ENCODE assay signal across 12 mouse cellular contexts in genomic region chr6:137472129-137472528, GRCm38 (mm10).
DNase-seq lines count a peak whose midpoint lies in the region; ATAC-seq lines count a peak whose summit lies in the region.
"Had no signal": no experiment of that assay in that cellular context is flagged by ENCODE, and none has a peak within 500 bp of the region (broad histone marks: within the 10 kb centered on the region; RNA-seq: fewer than 3 reads in every experiment).

No protein-coding gene starts in this region.

- no peak overlapping the region for H3K4me2 ChIP-seq in heart, embryonic 16.5 days (ENCODE audit: low read depth, low read length)
- no peak overlapping the region for H3K4me2 ChIP-seq in forebrain, embryonic 12.5 days
- no peak overlapping the region for H3K4me2 ChIP-seq in hindbrain, embryonic 15.5 days
- no peak overlapping the region for H3K4me2 ChIP-seq in neural tube, embryonic 14.5 days (ENCODE audit: low read depth, low read length)

- no peaks in the 10 kb centered on the region for H3K27me3 ChIP-seq in heart, embryonic 16.5 days (ENCODE audit: control insufficient read depth, insufficient read depth, low read length)
- peaks cover 55% of the 10 kb centered on the region for H3K27me3 ChIP-seq in forebrain, embryonic 12.5 days
- H3K27me3 ChIP-seq in hindbrain, embryonic 15.5 days = no peaks in the 10 kb centered on the region
- H3K27me3 ChIP-seq in neural tube, embryonic 14.5 days (ENCODE audit: control insufficient read depth, insufficient read depth, low read length) = no peaks in the 10 kb centered on the region
- H3K27me3 ChIP-seq: Patski had no signal

- 0 out of 2 replicates have a peak, but pooled peaks cover 2% of the 10 kb centered on the region for H3K36me3 ChIP-seq in heart, embryonic 16.5 days (ENCODE audit: control insufficient read depth, insufficient read depth)
- no peaks in the 10 kb centered on the region for H3K36me3 ChIP-seq in forebrain, embryonic 12.5 days (replicated peaks)
- H3K36me3 ChIP-seq in hindbrain, embryonic 15.5 days = peaks cover 3% of the 10 kb centered on the region
- H3K36me3 ChIP-seq in neural tube, embryonic 14.5 days (ENCODE audit: control insufficient read depth, insufficient read depth, low read length) = no peaks in the 10 kb centered on the region

- H3K9me3 ChIP-seq in heart, embryonic 16.5 days (replicated peaks; ENCODE audit: control insufficient read depth, low read length) = peaks cover 7% of the 10 kb centered on the region
- H3K9me3 ChIP-seq in forebrain, embryonic 12.5 days = peaks cover 10% of the 10 kb centered on the region; the same call in 1 of the 2 replicates
- no peaks in the 10 kb centered on the region for H3K9me3 ChIP-seq in hindbrain, embryonic 15.5 days
- no peaks in the 10 kb centered on the region for H3K9me3 ChIP-seq in neural tube, embryonic 14.5 days (ENCODE audit: control insufficient read depth, low read length)

- WGBS in heart, embryonic 16.5 days = 90% methylated on average over 9 of the region's 9 CpGs
- 52% methylated on average over 9 of the region's 9 CpGs for WGBS in forebrain, embryonic 12.5 days
- 42% methylated on average over 9 of the region's 9 CpGs for WGBS in hindbrain, embryonic 15.5 days
- WGBS in neural tube, embryonic 14.5 days = 34% methylated on average over 9 of the region's 9 CpGs

- no peak overlapping the region for H3K9ac ChIP-seq in heart, embryonic 16.5 days (ENCODE audit: low read length)
- no peak overlapping the region for H3K9ac ChIP-seq in forebrain, embryonic 12.5 days
- no peak overlapping the region for H3K9ac ChIP-seq in hindbrain, embryonic 15.5 days
- H3K9ac ChIP-seq in neural tube, embryonic 14.5 days (replicated peaks; ENCODE audit: low read depth, low read length) = no peak overlapping the region

- no peak for ATAC-seq in heart, embryonic 16.5 days (replicated peaks; ENCODE audit: extremely low read depth, insufficient read depth, low FRiP score)
- peak; percentile 31; the same call in 1 of the 2 replicates for ATAC-seq in forebrain, embryonic 12.5 days (ENCODE audit: low FRiP score)
- ATAC-seq in hindbrain, embryonic 15.5 days (ENCODE audit: low FRiP score, low read depth) = peak; percentile 60; the same call in 1 of the 2 replicates
- peak; percentile 62 for ATAC-seq in neural tube, embryonic 14.5 days (ENCODE audit: low read depth)
- no peak for ATAC-seq in inflammation-experienced regulatory T-cells, adult 6 months
- ATAC-seq: CD4-positive, CD25-positive, alpha-beta regulatory T cell, adult 4 months; lung, postnatal 0 days had no signal

- H3K4me3 ChIP-seq in heart, embryonic 16.5 days (ENCODE audit: low read length) = no peak overlapping the region
- H3K4me3 ChIP-seq in forebrain, embryonic 12.5 days (replicated peaks) = no peak overlapping the region
- no peak overlapping the region for H3K4me3 ChIP-seq in hindbrain, embryonic 15.5 days
- H3K4me3 ChIP-seq in neural tube, embryonic 14.5 days (ENCODE audit: low read depth, low read length) = no peak overlapping the region

- peak overlapping the region; percentile 95; the same call in 1 of the 2 replicates for H3K27ac ChIP-seq in heart, embryonic 16.5 days (ENCODE audit: low read length)
- H3K27ac ChIP-seq in forebrain, embryonic 12.5 days = 0 out of 2 replicates have a peak overlapping the region, but pooled peaks have one; percentile 11
- H3K27ac ChIP-seq in hindbrain, embryonic 15.5 days (replicated peaks) = peak overlapping the region; percentile 62
- no peak overlapping the region for H3K27ac ChIP-seq in neural tube, embryonic 14.5 days (ENCODE audit: low read depth, low read length)

- DNase-seq in heart, adult 18-20 months = no peak
- DNase-seq in kidney, adult 11 months = no peak
- DNase-seq: kidney, postnatal 25 days; right cerebral cortex, postnatal 14 days had no signal

- H3K4me1 ChIP-seq in heart, embryonic 16.5 days (ENCODE audit: control insufficient read depth, insufficient read depth, low read length) = peaks cover 13% of the 10 kb centered on the region
- peaks cover 22% of the 10 kb centered on the region for H3K4me1 ChIP-seq in forebrain, embryonic 12.5 days
- H3K4me1 ChIP-seq in hindbrain, embryonic 15.5 days (replicated peaks) = peaks cover 12% of the 10 kb centered on the region; the same call in 1 of the 2 replicates
- peaks cover 12% of the 10 kb centered on the region; the same call in 1 of the 2 replicates for H3K4me1 ChIP-seq in neural tube, embryonic 14.5 days (ENCODE audit: control insufficient read depth, insufficient read depth, low read length)

Comparison
In these comparisons a context has a peak if more than half of its experiments do, and no peak if none do; other contexts are left out.
1. ATAC-seq: peak in forebrain, embryonic 12.5 days (single experiment), hindbrain, embryonic 15.5 days (single experiment) and neural tube, embryonic 14.5 days (single experiment); none in heart, embryonic 16.5 days (single experiment) and inflammation-experienced regulatory T-cells, adult 6 months (single experiment).